ENCODE assay signal across 21 mouse cellular contexts in the genomic region with DNA sequence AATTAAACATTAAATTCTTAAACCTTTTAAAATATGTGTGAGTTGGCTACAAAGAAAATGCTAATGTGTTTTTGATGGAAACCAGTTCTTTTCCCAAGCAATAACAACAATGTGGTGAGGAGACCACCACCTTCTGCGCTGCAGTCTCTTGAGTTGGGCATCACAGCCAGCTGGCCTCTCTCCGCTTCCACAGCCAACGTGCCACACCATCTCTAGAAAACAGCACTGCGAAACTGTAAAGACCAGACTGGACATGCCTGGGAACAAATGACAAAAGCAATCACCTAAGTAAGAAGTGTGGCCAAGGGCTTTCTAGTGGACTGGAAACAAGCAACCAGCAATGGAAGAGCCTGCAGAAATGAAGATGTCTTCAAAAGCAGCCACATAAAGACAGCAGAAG.
A peak's percentile ranks its signal among the peaks of the same experiment; 100 is the strongest.
DNase-seq lines count a peak whose midpoint lies in the region; ATAC-seq lines count a peak whose summit lies in the region.
"Had no signal": no experiment of that assay in that cellular context is flagged by ENCODE, and none has a peak within 500 bp of the region (broad histone marks: within the 10 kb centered on the region; RNA-seq: fewer than 3 reads in every experiment).

No protein-coding gene starts in this region.

- H3K4me3 ChIP-seq in heart, embryonic 10.5 days: no peak overlapping the region
- no peak overlapping the region for H3K4me3 ChIP-seq in liver, embryonic 11.5 days (ENCODE audit: low read depth, low read length)
- H3K4me3 ChIP-seq in liver, embryonic 12.5 days: no peak overlapping the region
- no peak overlapping the region for H3K4me3 ChIP-seq in embryonic facial prominence, embryonic 10.5 days
- H3K4me3 ChIP-seq: embryonic facial prominence, embryonic 12.5 days; forebrain, embryonic 13.5 days; forebrain, embryonic 15.5 days had no signal

- no peaks in the 10 kb centered on the region for H3K36me3 ChIP-seq in heart, embryonic 10.5 days
- H3K36me3 ChIP-seq in liver, embryonic 11.5 days (ENCODE audit: control insufficient read depth, insufficient read depth, low read length): no peaks in the 10 kb centered on the region
- 0 out of 2 replicates have a peak, but pooled peaks cover 5% of the 10 kb centered on the region for H3K36me3 ChIP-seq in liver, embryonic 12.5 days
- 0 out of 2 replicates have a peak, but pooled peaks cover 11% of the 10 kb centered on the region for H3K36me3 ChIP-seq in embryonic facial prominence, embryonic 10.5 days (replicated peaks)
- H3K36me3 ChIP-seq: embryonic facial prominence, embryonic 12.5 days; forebrain, embryonic 15.5 days had no signal

- no peak for ATAC-seq in liver, embryonic 11.5 days (replicated peaks; ENCODE audit: low FRiP score)
- no peak for ATAC-seq in liver, embryonic 12.5 days
- ATAC-seq: forebrain, embryonic 13.5 days; forebrain, embryonic 15.5 days had no signal

- H3K4me2 ChIP-seq in liver, embryonic 11.5 days: no peak overlapping the region
- H3K4me2 ChIP-seq in liver, embryonic 12.5 days: no peak overlapping the region
- H3K4me2 ChIP-seq: embryonic facial prominence, embryonic 12.5 days; forebrain, embryonic 13.5 days; forebrain, embryonic 15.5 days had no signal

- peak; percentile 60 for DNase-seq in heart, embryonic 10.5 days (ENCODE audit: low spot score)
- no peak for DNase-seq in heart, adult 9 months (ENCODE audit: low spot score in 2 of 2)
- peak; percentile 0 for DNase-seq in kidney, adult 18-20 months
- no peak for DNase-seq in kidney, postnatal 25 days
- peak; percentile 8 for DNase-seq in liver, embryonic 11.5 days (ENCODE audit: low spot score)
- DNase-seq in embryonic facial prominence, embryonic 10.5 days (ENCODE audit: low spot score): peak; percentile 5
- no peak for DNase-seq in right cerebral cortex, postnatal 36 days (ENCODE audit: low spot score in 2 of 2)
- DNase-seq: adrenal gland, adult 2 months; adrenal gland, postnatal 10 days; adrenal gland, postnatal 25 days; cerebellum, adult 11 months; cerebellum, adult 18-20 months; cerebellum, adult 8-10 months; cerebellum, adult 9-11 months; cerebellum, postnatal 14 days; cerebellum, postnatal 36 days; embryo, embryonic 11 days had no signal

- H3K4me1 ChIP-seq in heart, embryonic 10.5 days: no peaks in the 10 kb centered on the region
- no peaks in the 10 kb centered on the region for H3K4me1 ChIP-seq in liver, embryonic 11.5 days (replicated peaks; ENCODE audit: control insufficient read depth, insufficient read depth, low read length)
- H3K4me1 ChIP-seq in liver, embryonic 12.5 days: no peaks in the 10 kb centered on the region
- no peaks in the 10 kb centered on the region for H3K4me1 ChIP-seq in embryonic facial prominence, embryonic 10.5 days
- H3K4me1 ChIP-seq: embryonic facial prominence, embryonic 12.5 days; forebrain, embryonic 13.5 days; forebrain, embryonic 15.5 days had no signal

- H3K9ac ChIP-seq in liver, embryonic 11.5 days (ENCODE audit: low read depth, low read length): no peak overlapping the region
- H3K9ac ChIP-seq in liver, embryonic 12.5 days: no peak overlapping the region
- H3K9ac ChIP-seq: embryonic facial prominence, embryonic 12.5 days; forebrain, embryonic 13.5 days; forebrain, embryonic 15.5 days had no signal

- H3K27ac ChIP-seq in heart, embryonic 10.5 days: no peak overlapping the region
- no peak overlapping the region for H3K27ac ChIP-seq in liver, embryonic 11.5 days (ENCODE audit: low read depth, low read length)
- no peak overlapping the region for H3K27ac ChIP-seq in liver, embryonic 12.5 days
- no peak overlapping the region for H3K27ac ChIP-seq in embryonic facial prominence, embryonic 10.5 days (replicated peaks)
- H3K27ac ChIP-seq: embryonic facial prominence, embryonic 12.5 days; forebrain, embryonic 13.5 days; forebrain, embryonic 15.5 days had no signal

- no peaks in the 10 kb centered on the region for H3K27me3 ChIP-seq in heart, embryonic 10.5 days (ENCODE audit: insufficient read depth, poor library complexity, severe bottlenecking)
- no peaks in the 10 kb centered on the region for H3K27me3 ChIP-seq in liver, embryonic 11.5 days (replicated peaks; ENCODE audit: control insufficient read depth, insufficient read depth, low read length)
- no peaks in the 10 kb centered on the region for H3K27me3 ChIP-seq in liver, embryonic 12.5 days (replicated peaks)
- H3K27me3 ChIP-seq in embryonic facial prominence, embryonic 10.5 days (replicated peaks; ENCODE audit: low read depth, poor library complexity, severe bottlenecking): no peaks in the 10 kb centered on the region
- H3K27me3 ChIP-seq: embryonic facial prominence, embryonic 12.5 days; forebrain, embryonic 13.5 days; forebrain, embryonic 15.5 days had no signal

- no peaks in the 10 kb centered on the region for H3K9me3 ChIP-seq in heart, embryonic 10.5 days
- H3K9me3 ChIP-seq in liver, embryonic 11.5 days (ENCODE audit: control insufficient read depth, low read length): no peaks in the 10 kb centered on the region
- no peaks in the 10 kb centered on the region for H3K9me3 ChIP-seq in liver, embryonic 12.5 days (replicated peaks)
- H3K9me3 ChIP-seq in embryonic facial prominence, embryonic 10.5 days: no peaks in the 10 kb centered on the region
- H3K9me3 ChIP-seq: embryonic facial prominence, embryonic 12.5 days; forebrain, embryonic 13.5 days; forebrain, embryonic 15.5 days had no signal

- WGBS in heart, embryonic 10.5 days: 93% methylated on average over 4 of the region's 4 CpGs
- WGBS in liver, embryonic 11.5 days: 93% methylated on average over 4 of the region's 4 CpGs
- WGBS in liver, embryonic 12.5 days (ENCODE audit: insufficient replicate concordance): 87% methylated on average over 4 of the region's 4 CpGs
- 92% methylated on average over 4 of the region's 4 CpGs for WGBS in embryonic facial prominence, embryonic 10.5 days

Comparison
In these comparisons a context has a peak if more than half of its experiments do, and no peak if none do; other contexts are left out.
1. DNase-seq: peak in heart, embryonic 10.5 days (single experiment), kidney, adult 18-20 months (single experiment), liver, embryonic 11.5 days (single experiment) and embryonic facial prominence, embryonic 10.5 days (single experiment); none in heart, adult 9 months (0 of 2), kidney, postnatal 25 days (0 of 2) and right cerebral cortex, postnatal 36 days (0 of 2).